Mouse (Mus musculus) hindbrain, postnatal 0 days (tissue): Measurements from ENCODE around the gene Lmntd1. TPM values are rescaled to one million over a fixed set of nuclear protein-coding genes. Genes with fewer than 3 reads are reported as not detected.

ENCODE experiments used
- ATAC-seq: fragments of 200-750 bp; cut with Nextera tagmentation; 2 replicates; pipeline ENCODE4 v1.8.0; 2017; ENCODE audit warnings: mild to moderate bottlenecking, moderate TSS enrichment, moderate library complexity
- DNase-seq: peaks from one replicate; pipeline ENCODE4 v3.0.0-alpha.2; 2015; ENCODE audit warnings: low spot score
- H3K27ac ChIP-seq: fragments of 300-500 bp; sonication (generic); 2 replicates; pipeline ENCODE4 v1.5.1; 2014; ENCODE audit warnings: mild to moderate bottlenecking
- H3K27me3 ChIP-seq: fragments of 300-500 bp; sonication (generic); 2 replicates; pipeline ENCODE4 v1.6.1; 2014; ENCODE audit warnings: low read length, mixed read lengths; ENCODE audit not compliant: insufficient read depth
- H3K36me3 ChIP-seq: fragments of 300-500 bp; sonication (generic); 2 replicates; pipeline ENCODE4 v1.6.1; 2014; ENCODE audit warnings: low read length, mixed read lengths; ENCODE audit not compliant: insufficient read depth
- H3K4me1 ChIP-seq: fragments of 300-500 bp; sonication (generic); 2 replicates; pipeline ENCODE4 v1.6.1; 2014; ENCODE audit warnings: antibody characterized with exemption, low read length, mixed read lengths; ENCODE audit not compliant: insufficient read depth
- H3K4me2 ChIP-seq: fragments of 300-500 bp; sonication (generic); 2 replicates; pipeline ENCODE4 v1.6.1; 2014; ENCODE audit warnings: low read depth, mild to moderate bottlenecking, low read length, moderate library complexity, mixed read lengths
- H3K4me3 ChIP-seq: fragments of 300-500 bp; sonication (generic); 2 replicates; pipeline ENCODE4 v1.5.1; 2014; ENCODE audit warnings: low read length
- H3K9ac ChIP-seq: fragments of 300-500 bp; sonication (generic); replicated peaks from 2 replicates; pipeline ENCODE4 v1.6.1; 2014; ENCODE audit warnings: mild to moderate bottlenecking, low read length, moderate library complexity, mixed read lengths
- H3K9me3 ChIP-seq: fragments of 300-500 bp; sonication (generic); 2 replicates; pipeline ENCODE4 v1.6.1; 2016; ENCODE audit warnings: low read length, mixed read lengths
- CTCF ChIP-seq: IDR thresholded peaks from 2 replicates; pipeline ENCODE4 v1.5.1; 2016; ENCODE audit warnings: antibody characterized with exemption, control low read depth, low read depth
- WGBS: fragments of 180-500 bp; shearing (Covaris S2); extraction: QIAGEN DNeasy Blood & Tissue Kit; methylation state at CpG from one replicate; pipeline ENCODE4 v1.1.7; 2014; 5-methylcytosine and 5-hydroxymethylcytosine counted together
- polyA plus RNA-seq: library from polyadenylated mRNA; unstranded; fragments of >200 nt; fragmentation: Nextera tagmentation; extraction: Ambion mirVana; gene quantifications from 2 replicates; pipeline ENCODE4 v1.2.1, GENCODE M21; 2015
- total RNA-seq: library from RNA; depleted of rRNA; stranded (reverse); fragments of >200 nt; gene quantifications from 2 replicates; pipeline ENCODE4 v1.2.3, GENCODE M21; 2014; rRNA removed

The Lmntd1 gene
- total and polyA plus RNA-seq, 2 experiments from 2014 or later = 1.5 to 2.3 TPM

DNA sequence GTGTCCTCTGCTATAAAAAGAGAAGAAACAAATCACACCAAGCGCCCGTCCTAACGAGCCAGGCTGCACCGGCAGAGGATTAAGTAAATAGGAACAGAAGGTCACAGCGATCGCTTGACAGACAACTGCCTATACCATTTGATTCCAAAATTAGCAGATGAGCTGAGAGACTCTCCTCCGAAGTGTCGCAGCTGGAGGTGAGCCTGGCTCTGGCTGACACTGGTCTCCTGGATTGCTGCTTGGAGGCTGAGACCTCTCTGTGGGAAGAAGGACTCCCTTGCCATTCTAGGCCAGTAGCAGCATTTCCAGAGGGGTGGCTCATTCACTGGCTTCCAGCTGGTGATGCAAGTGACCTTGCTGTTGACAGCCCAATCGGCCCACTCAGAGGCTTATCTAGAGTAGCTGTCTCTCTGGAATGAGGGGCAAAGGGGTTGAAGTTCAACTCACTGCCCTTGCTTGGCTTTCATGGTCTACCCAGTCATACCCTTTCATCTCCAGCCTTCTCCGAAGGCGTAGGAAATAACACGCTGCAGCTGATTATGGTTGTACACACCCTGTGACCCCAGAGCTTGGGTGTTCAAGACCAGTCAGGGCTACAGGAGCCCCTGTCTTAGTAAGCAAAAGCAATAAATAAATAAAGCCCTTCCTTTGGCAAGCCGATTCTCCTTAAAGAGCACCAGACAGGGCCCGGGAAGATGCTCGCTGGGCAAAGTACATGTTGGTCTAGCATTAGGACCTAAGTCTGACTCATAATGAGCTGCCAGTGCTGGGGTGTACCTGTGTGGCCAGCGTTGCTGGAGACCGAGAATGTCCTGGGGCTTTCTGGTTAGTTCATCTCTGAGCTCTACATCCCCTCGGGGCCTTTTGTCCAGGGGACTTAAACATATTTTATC is 278.0 kb downstream of the Lmntd1 start:
- H3K9me3 ChIP-seq = no peaks in the 10 kb centered on the region
- H3K27me3 ChIP-seq = no peaks in the 10 kb centered on the region
- WGBS = 75% methylated on average over 18 of the region's 18 CpGs
- DNase-seq (no peak), ATAC-seq (no peak)
- no peaks in the 10 kb centered on the region for H3K4me1 ChIP-seq
- H3K9ac ChIP-seq = no peak overlapping the region
- no peaks in the 10 kb centered on the region for H3K36me3 ChIP-seq
- H3K4me3 ChIP-seq = no peak overlapping the region
- H3K27ac ChIP-seq = no peak overlapping the region
- TF ChIP-seq CTCF = no peak
- no peak overlapping the region for H3K4me2 ChIP-seq

DNA sequence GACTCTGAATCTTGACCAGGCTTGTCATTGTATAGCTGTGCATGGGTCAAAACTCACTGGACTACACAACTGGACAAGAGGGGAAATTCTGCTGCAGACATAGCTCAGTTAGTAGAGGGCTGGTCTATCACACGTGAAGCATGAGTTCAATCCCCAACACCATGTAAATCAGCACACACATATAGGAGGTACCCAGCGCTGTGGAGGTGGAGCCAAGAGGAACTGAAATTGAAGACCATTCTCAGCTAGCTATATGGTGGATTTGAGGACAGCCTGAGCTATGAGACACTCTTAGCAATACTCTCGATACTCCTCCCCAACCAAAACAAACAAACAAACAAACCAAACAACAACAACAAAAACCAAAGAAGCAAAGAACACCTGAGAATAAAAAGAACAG is 279.9 kb downstream of the Lmntd1 start:
- Histone ChIP-seq H3K9ac (no peak overlapping the region), H3K27ac (no peak overlapping the region), H3K4me2 (no peak overlapping the region), H3K27me3 (no peaks in the 10 kb centered on the region), H3K4me3 (no peak overlapping the region), H3K9me3 (no peaks in the 10 kb centered on the region), H3K4me1 (no peaks in the 10 kb centered on the region), H3K36me3 (no peaks in the 10 kb centered on the region)
- ATAC-seq (no peak), DNase-seq (no peak)
- no peak for TF ChIP-seq CTCF
- WGBS = 82% methylated on average over 3 of the region's 3 CpGs

DNA sequence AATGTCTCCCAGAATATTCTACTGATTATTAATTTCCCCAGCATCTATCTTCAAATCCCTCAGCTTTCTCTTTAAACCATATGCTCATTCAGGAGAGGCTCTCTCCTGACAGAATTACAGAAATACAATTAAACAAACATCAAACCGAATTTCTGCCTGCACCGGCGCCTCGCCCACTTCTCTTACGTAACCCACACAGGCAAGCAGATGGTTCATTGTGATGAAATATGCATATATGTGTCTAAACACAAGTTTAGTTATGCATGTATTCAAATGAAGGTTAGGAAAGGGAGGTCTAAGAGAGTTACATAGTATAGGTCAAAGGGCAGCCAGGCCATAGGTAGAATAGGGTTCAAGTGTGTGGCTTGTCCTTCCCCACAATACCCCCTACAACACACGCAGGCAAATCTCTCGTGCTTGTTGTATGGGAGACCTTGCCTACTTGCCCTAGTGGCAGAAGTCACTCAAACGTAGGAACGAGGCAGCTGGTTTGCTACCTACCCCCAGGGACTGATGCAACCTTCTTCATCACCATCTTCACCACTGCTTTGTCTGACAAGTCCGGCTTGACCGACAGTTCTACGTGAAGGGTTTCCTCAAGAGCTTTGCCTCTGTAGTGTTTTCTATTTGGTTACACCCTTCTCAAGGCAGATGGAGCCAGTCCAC is 287.8 kb downstream of the Lmntd1 start:
- no peak for TF ChIP-seq CTCF
- no peak for DNase-seq

DNA sequence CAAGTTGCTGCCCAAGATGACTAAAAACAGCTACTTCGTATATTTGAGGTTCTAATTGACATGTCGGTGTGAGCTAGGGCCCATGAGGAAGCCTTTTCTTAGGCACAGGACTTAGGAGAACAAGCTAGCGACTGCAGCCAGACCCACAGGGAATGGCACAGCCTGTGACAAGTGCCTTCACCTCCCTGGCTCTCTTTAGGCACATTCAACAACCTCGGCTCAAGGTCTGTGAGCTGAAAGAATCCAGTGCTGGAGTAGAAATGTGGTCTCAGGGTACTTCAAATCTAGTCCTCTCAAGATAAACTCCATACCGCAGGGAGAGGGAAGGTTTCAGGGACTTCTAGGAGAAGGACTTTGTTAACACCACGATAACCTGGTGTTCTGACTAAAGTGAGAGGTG is 289.0 kb downstream of the Lmntd1 start:
- H3K27ac ChIP-seq = no peak overlapping the region
- H3K4me2 ChIP-seq = no peak overlapping the region
- WGBS = 79% methylated on average over 6 of the region's 6 CpGs
- no peaks in the 10 kb centered on the region for H3K9me3 ChIP-seq
- no peaks in the 10 kb centered on the region for H3K4me1 ChIP-seq
- TF ChIP-seq CTCF = no peak
- H3K27me3 ChIP-seq = no peaks in the 10 kb centered on the region
- no peak overlapping the region for H3K4me3 ChIP-seq
- no peak for ATAC-seq
- H3K36me3 ChIP-seq = no peaks in the 10 kb centered on the region
- no peak overlapping the region for H3K9ac ChIP-seq
- no peak for DNase-seq

More for the DNA sequence above, 287.8 kb downstream of the Lmntd1 start:
- H3K9ac ChIP-seq = no peak overlapping the region
- H3K4me3 ChIP-seq = no peak overlapping the region
- H3K4me1 ChIP-seq = no peaks in the 10 kb centered on the region
- WGBS = 85% methylated on average over 12 of the region's 12 CpGs
- H3K36me3 ChIP-seq = no peaks in the 10 kb centered on the region
- no peak for ATAC-seq
- H3K27ac ChIP-seq = no peak overlapping the region
- H3K27me3 ChIP-seq = no peaks in the 10 kb centered on the region
- no peak overlapping the region for H3K4me2 ChIP-seq
- no peaks in the 10 kb centered on the region for H3K9me3 ChIP-seq

DNA sequence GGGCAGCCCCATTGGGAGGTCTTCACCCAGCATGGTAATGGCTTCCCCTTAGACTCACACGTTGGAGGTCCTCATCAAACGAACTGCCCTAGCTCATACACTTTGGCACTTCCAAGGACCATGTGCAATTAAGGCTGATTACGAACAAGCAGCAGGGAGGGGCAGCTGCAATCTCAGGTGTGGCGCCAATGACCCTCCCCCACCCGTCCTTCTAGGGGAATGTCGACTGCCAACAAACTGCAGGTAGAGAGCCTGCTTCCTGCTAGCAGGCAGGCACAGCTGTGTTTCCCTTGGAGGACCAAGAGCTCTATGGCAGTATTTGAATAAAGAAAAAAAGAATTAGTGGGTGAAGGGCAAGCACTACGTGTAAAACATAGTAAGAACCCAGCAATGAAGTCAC is 289.6 kb downstream of the Lmntd1 start:
- TF ChIP-seq CTCF = no peak
- DNase-seq = no peak
- no peaks in the 10 kb centered on the region for H3K27me3 ChIP-seq
- H3K27ac ChIP-seq = no peak overlapping the region
- no peak overlapping the region for H3K9ac ChIP-seq
- no peaks in the 10 kb centered on the region for H3K36me3 ChIP-seq
- H3K4me3 ChIP-seq = no peak overlapping the region
- H3K9me3 ChIP-seq = no peaks in the 10 kb centered on the region
- ATAC-seq = no peak
- 76% methylated on average over 7 of the region's 7 CpGs for WGBS
- no peak overlapping the region for H3K4me2 ChIP-seq
- no peaks in the 10 kb centered on the region for H3K4me1 ChIP-seq

DNA sequence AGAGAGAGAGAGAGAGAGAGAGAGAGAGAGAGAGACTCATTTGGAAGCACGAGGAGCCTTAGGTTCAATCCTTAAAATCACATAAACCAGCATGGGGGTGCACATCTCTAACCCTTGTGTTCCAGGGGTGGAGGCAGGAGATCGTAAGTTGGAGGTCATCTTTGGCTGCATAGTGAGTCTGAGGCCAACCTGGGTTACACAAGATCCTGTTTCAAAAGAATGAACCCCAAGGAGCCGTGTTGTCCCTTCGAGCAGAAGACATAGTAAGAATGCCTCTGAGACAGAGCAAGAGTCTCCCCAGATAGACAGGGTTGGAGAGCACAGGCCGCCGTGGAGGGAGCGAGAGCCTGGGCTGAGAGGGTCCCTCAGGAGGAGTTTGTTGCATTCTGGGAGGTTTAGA is 291.9 kb downstream of the Lmntd1 start:
- H3K36me3 ChIP-seq = no peaks in the 10 kb centered on the region
- no peaks in the 10 kb centered on the region for H3K4me1 ChIP-seq
- H3K9ac ChIP-seq = no peak overlapping the region
- H3K27ac ChIP-seq = no peak overlapping the region
- H3K9me3 ChIP-seq = no peaks in the 10 kb centered on the region
- ATAC-seq (no peak), DNase-seq (no peak)
- no peak for TF ChIP-seq CTCF
- no peak overlapping the region for H3K4me3 ChIP-seq
- no peaks in the 10 kb centered on the region for H3K27me3 ChIP-seq
- 88% methylated on average over 7 of the region's 7 CpGs for WGBS
- no peak overlapping the region for H3K4me2 ChIP-seq

DNA sequence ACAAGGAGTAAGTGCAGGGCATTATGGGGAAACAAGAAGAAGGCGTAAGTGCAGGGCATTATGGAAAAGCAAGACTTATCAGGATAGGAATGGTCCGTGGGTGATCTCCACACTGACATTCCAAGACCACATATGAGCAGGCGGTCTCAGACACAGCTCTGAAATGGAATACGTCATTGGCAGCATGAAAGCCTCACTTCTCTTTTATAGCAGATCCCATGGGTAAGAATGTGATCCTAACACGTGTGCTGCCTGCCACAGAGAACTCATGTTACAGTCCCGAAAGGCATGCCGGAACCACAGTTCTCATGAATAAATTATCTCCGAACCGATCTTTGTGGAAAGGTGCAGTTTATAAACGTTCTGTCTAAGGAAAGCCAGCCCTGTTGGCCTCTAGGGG is 294.0 kb downstream of the Lmntd1 start:
- Histone ChIP-seq H3K4me3 (no peak overlapping the region), H3K9ac (no peak overlapping the region), H3K36me3 (no peaks in the 10 kb centered on the region), H3K4me2 (no peak overlapping the region), H3K9me3 (no peaks in the 10 kb centered on the region), H3K27ac (no peak overlapping the region), H3K27me3 (no peaks in the 10 kb centered on the region), H3K4me1 (no peaks in the 10 kb centered on the region)
- DNase-seq = no peak
- 0 out of 2 replicates have a peak, but pooled peaks have one; percentile 24 for ATAC-seq
- TF ChIP-seq CTCF = no peak
- 71% methylated on average over 10 of the region's 10 CpGs for WGBS

Other genes starting within 250 kb of the Lmntd1 start
- gene Tuba3b, start 1.4 kb upstream of the Lmntd1 start, total RNA-seq = 0.11 TPM in 1 of 2 replicates, not detected in the other
- not detected in 2 replicates for gene Tuba3b, start 1.4 kb upstream of the Lmntd1 start, polyA plus RNA-seq
- gene Rassf8, start 132.4 kb upstream of the Lmntd1 start, total RNA-seq = 15.0 and 18.6 TPM in 2 replicates
- gene Rassf8, start 132.4 kb upstream of the Lmntd1 start, polyA plus RNA-seq = 5.5 and 6.5 TPM in 2 replicates